Mouse (Mus musculus): ENCODE data around the gene Ascc1.

DNA sequence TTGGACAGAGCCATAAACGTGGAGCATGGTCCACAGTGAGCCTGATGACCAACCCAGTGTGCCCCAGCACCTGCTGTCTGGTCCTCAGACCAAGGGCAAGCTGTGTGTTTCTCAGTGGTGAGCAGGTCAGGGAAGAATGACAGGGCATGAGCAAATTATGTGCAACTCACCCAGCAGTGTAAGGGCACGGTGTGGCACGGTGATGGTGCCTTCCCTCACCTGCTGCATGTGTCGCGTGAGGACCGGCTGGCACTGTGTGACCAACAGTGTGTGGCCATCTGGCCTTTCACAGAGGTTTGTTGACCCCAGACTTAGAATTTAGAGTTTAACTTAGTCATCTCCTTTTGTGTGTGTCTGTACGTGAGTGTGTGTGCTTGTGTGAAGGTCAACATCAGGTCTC lies 74.6 kb downstream of the Ascc1 start:
- TF ChIP-seq USF1 (IDR thresholded peaks at IDR 0.05; ENCODE audit: low read depth) (no peak), MAX (IDR thresholded peaks at IDR 0.05) (no peak), CTCF (IDR thresholded peaks at IDR 0.05; ENCODE audit: control insufficient read depth, insufficient read depth, insufficient read length) (no peak), MYOG (IDR thresholded peaks at IDR 0.05; ENCODE audit: control insufficient read depth, extremely low read depth, insufficient read length) (no peak), CEBPB (IDR thresholded peaks at IDR 0.05; ENCODE audit: low read depth) (no peak)

All from C2C12 (cell line).